Mouse (Mus musculus) liver, embryonic 14.5 days (tissue): Measurements from ENCODE around the gene Ppp2r3a. TPM values are rescaled to one million over a fixed set of nuclear protein-coding genes. Genes with fewer than 3 reads are reported as not detected.

ENCODE experiments used
- ATAC-seq: fragments of 200-750 bp; cut with Nextera tagmentation; 2 replicates; pipeline ENCODE4 v1.8.0; 2017; ENCODE audit warnings: moderate number of reproducible peaks, mild to moderate bottlenecking, moderate library complexity; ENCODE audit not compliant: insufficient read depth
- DNase-seq, 3 experiments: peaks; one replicate each; pipeline ENCODE4 v3.0.0-alpha.2; 2012 to 2013; ENCODE audit warnings: low read depth in 3 of 3, low spot score in 3 of 3
- H3K27ac ChIP-seq: fragments of 300-500 bp; sonication (generic); 2 replicates; pipeline ENCODE4 v1.5.1; 2014; ENCODE audit warnings: moderate library complexity, mild to moderate bottlenecking, control low read depth, inconsistent platforms
- H3K27me3 ChIP-seq: fragments of 300-500 bp; sonication (generic); 2 replicates; pipeline ENCODE4 v1.6.1; 2014; ENCODE audit warnings: mild to moderate bottlenecking, low read length, moderate library complexity; ENCODE audit not compliant: control insufficient read depth, insufficient read depth
- H3K36me3 ChIP-seq: fragments of 300-500 bp; sonication (generic); replicated peaks from 2 replicates; pipeline ENCODE4 v1.6.1; 2014; ENCODE audit warnings: low read depth; ENCODE audit not compliant: control insufficient read depth, insufficient read depth
- H3K4me1 ChIP-seq, 2 experiments: fragments of 200-500 bp in 1 of 2; fragments of 300-500 bp in 1 of 2; sonication (generic) in 1 of 2; replicated peaks; 2 replicates each; pipeline ENCODE4 v1.6.1; 2012 to 2014; ENCODE audit warnings: antibody characterized with exemption in 1 of 2, inconsistent platforms in 1 of 2, low read length in 1 of 2; ENCODE audit not compliant: control insufficient read depth in 2 of 2, insufficient read depth in 2 of 2
- H3K4me2 ChIP-seq: fragments of 300-500 bp; sonication (generic); 2 replicates; pipeline ENCODE4 v1.6.1; 2014; ENCODE audit warnings: low read depth, mild to moderate bottlenecking, control low read depth, moderate library complexity
- H3K4me3 ChIP-seq, 2 experiments: fragments of 200-500 bp in 1 of 2; fragments of 300-500 bp in 1 of 2; sonication (generic) in 1 of 2; 2 replicates each; pipeline ENCODE4 v1.5.1; 2012 to 2014; ENCODE audit warnings: low read depth in 2 of 2, low read length in 2 of 2, mild to moderate bottlenecking in 2 of 2, control low read depth in 1 of 2, inconsistent platforms in 1 of 2, moderate library complexity in 1 of 2; ENCODE audit not compliant: insufficient read depth in 1 of 2
- H3K9ac ChIP-seq: fragments of 300-500 bp; sonication (generic); replicated peaks from 2 replicates; pipeline ENCODE4 v1.6.1; 2014; ENCODE audit warnings: mild to moderate bottlenecking, control low read depth, moderate library complexity
- H3K9me3 ChIP-seq: fragments of 300-500 bp; sonication (generic); 2 replicates; pipeline ENCODE4 v1.6.1; 2016; ENCODE audit warnings: low read length, mixed read lengths; ENCODE audit not compliant: control insufficient read depth
- CTCF ChIP-seq: IDR thresholded peaks from 2 replicates; pipeline ENCODE4 v1.5.1; 2016; ENCODE audit warnings: antibody characterized with exemption, low read depth, control low read depth
- EP300 ChIP-seq: IDR thresholded peaks from 2 replicates; pipeline ENCODE4 v1.6.1; 2016; ENCODE audit warnings: antibody characterized with exemption, low read depth
- WGBS: fragments of 180-500 bp; shearing (Covaris S2); extraction: QIAGEN DNeasy Blood & Tissue Kit; methylation state at CpG from one replicate; pipeline ENCODE4 v1.1.7; 2014; ENCODE audit not compliant: insufficient replicate concordance; 5-methylcytosine and 5-hydroxymethylcytosine counted together
- polyA plus RNA-seq, 2 experiments: library from polyadenylated mRNA; depleted of rRNA in 1 of 2; stranded (reverse) in 1 of 2; unstranded in 1 of 2; fragments of >200 nt; fragmentation: Nextera tagmentation in 1 of 2; extraction: Ambion mirVana in 1 of 2; gene quantifications; 2 replicates each; pipeline versions ENCODE4 v1.2.1 to v1.2.3; 2012 to 2014

The Ppp2r3a gene
- polyA plus RNA-seq, 2 experiments: 2.1 TPM

GRCm38 (mm10) chr9:101100163-101100562 is 151.4 kb downstream of the Ppp2r3a start:
- TF ChIP-seq EP300 (no peak), CTCF (no peak)
- no peaks in the 10 kb centered on the region for H3K9me3 ChIP-seq
- H3K36me3 ChIP-seq: peaks cover 21% of the 10 kb centered on the region
- WGBS: 19% methylated on average over 3 of the region's 3 CpGs
- no peak overlapping the region for H3K27ac ChIP-seq
- DNase-seq: no peak
- peaks cover 3 to 11% of the 10 kb centered on the region in 2 experiments; a peak in 3 of 4 replicates for H3K4me1 ChIP-seq
- no peak overlapping the region for H3K4me3 ChIP-seq
- no peaks in the 10 kb centered on the region for H3K27me3 ChIP-seq
- H3K9ac ChIP-seq: no peak overlapping the region
- no peak for ATAC-seq
- H3K4me2 ChIP-seq: no peak overlapping the region

- no peaks in the 10 kb centered on the region for H3K27me3 ChIP-seq
- H3K9ac ChIP-seq: no peak overlapping the region
- H3K4me1 ChIP-seq: peaks cover 3 to 11% of the 10 kb centered on the region in 2 experiments; a peak in 3 of 4 replicates
- H3K36me3 ChIP-seq: peaks cover 19% of the 10 kb centered on the region
- no peak overlapping the region for H3K4me2 ChIP-seq
- H3K27ac ChIP-seq: no peak overlapping the region
- H3K4me3 ChIP-seq: no peak overlapping the region
- no peak for DNase-seq
- WGBS: 52% methylated on average over 6 of the region's 6 CpGs
- ATAC-seq: no peak
- TF ChIP-seq EP300 (no peak), CTCF (no peak)
- no peaks in the 10 kb centered on the region for H3K9me3 ChIP-seq
Observed at GRCm38 (mm10) chr9:101099445-101099844, 152.2 kb downstream of the Ppp2r3a start.

GRCm38 (mm10) chr9:101097542-101097941 is 154.1 kb downstream of the Ppp2r3a start:
- no peak for TF ChIP-seq CTCF
- no peak for TF ChIP-seq EP300
- 46% methylated on average over 1 of the region's 1 CpGs for WGBS
- ATAC-seq (no peak), DNase-seq (no peak)
- no peak overlapping the region for H3K9ac ChIP-seq
- H3K36me3 ChIP-seq: peaks cover 19% of the 10 kb centered on the region
- no peak overlapping the region for H3K4me2 ChIP-seq
- no peaks in the 10 kb centered on the region for H3K9me3 ChIP-seq
- no peak overlapping the region for H3K27ac ChIP-seq
- H3K4me3 ChIP-seq: no peak overlapping the region
- peaks cover 3 to 11% of the 10 kb centered on the region in 2 experiments; a peak in 3 of 4 replicates for H3K4me1 ChIP-seq
- H3K27me3 ChIP-seq: no peaks in the 10 kb centered on the region

GRCm38 (mm10) chr9:101096461-101096860 is 155.1 kb downstream of the Ppp2r3a start:
- Histone ChIP-seq H3K9ac (no peak overlapping the region), H3K36me3 (peaks cover 10% of the 10 kb centered on the region), H3K9me3 (no peaks in the 10 kb centered on the region), H3K27ac (no peak overlapping the region), H3K27me3 (no peaks in the 10 kb centered on the region), H3K4me2 (no peak overlapping the region), H3K4me1 (peaks cover 3 to 11% of the 10 kb centered on the region in 2 experiments; a peak in 3 of 4 replicates), H3K4me3 (no peak overlapping the region)
- TF ChIP-seq EP300 (no peak), CTCF (no peak)
- DNase-seq (no peak), ATAC-seq (no peak)
- 94% methylated on average over 3 of the region's 3 CpGs for WGBS

- Histone ChIP-seq H3K27ac (no peak overlapping the region), H3K9me3 (no peaks in the 10 kb centered on the region), H3K4me2 (no peak overlapping the region), H3K9ac (no peak overlapping the region), H3K27me3 (no peaks in the 10 kb centered on the region), H3K36me3 (peaks cover under 1% of the 10 kb centered on the region; the same call in 1 of the 2 replicates), H3K4me1 (peaks cover 3 to 11% of the 10 kb centered on the region in 2 experiments; a peak in 3 of 4 replicates), H3K4me3 (no peak overlapping the region)
- DNase-seq: no peak
- no peak for TF ChIP-seq EP300
- TF ChIP-seq CTCF: no peak
- ATAC-seq: no peak
- WGBS: 81% methylated on average over 4 of the region's 4 CpGs
Observed at GRCm38 (mm10) chr9:101095425-101095824, 156.2 kb downstream of the Ppp2r3a start.
